12 mouse cellular contexts compared by ENCODE assay signal in genomic region chr15:86116421-86116820, GRCm38 (mm10). TPM values are rescaled to one million over a fixed set of nuclear protein-coding genes. Genes with fewer than 3 reads are reported as not detected.
A peak's percentile ranks its signal among the peaks of the same experiment; 100 is the strongest.
DNase-seq lines count a peak whose midpoint lies in the region; ATAC-seq lines count a peak whose summit lies in the region.
"Had no signal": no experiment of that assay in that cellular context is flagged by ENCODE, and none has a peak within 500 bp of the region (broad histone marks: within the 10 kb centered on the region; RNA-seq: fewer than 3 reads in every experiment).

No protein-coding gene starts in this region.

- H3K9ac ChIP-seq in hindbrain, embryonic 13.5 days: no peak overlapping the region
- no peak overlapping the region for H3K9ac ChIP-seq in midbrain, embryonic 14.5 days (replicated peaks; ENCODE audit: low read length)
- no peak overlapping the region for H3K9ac ChIP-seq in midbrain, embryonic 11.5 days (ENCODE audit: low read length)
- H3K9ac ChIP-seq in heart, embryonic 14.5 days (ENCODE audit: low read length): peak overlapping the region; percentile 42
- H3K9ac ChIP-seq: embryonic facial prominence, embryonic 12.5 days had no signal

- H3K4me2 ChIP-seq in hindbrain, embryonic 13.5 days: no peak overlapping the region
- H3K4me2 ChIP-seq in midbrain, embryonic 14.5 days (ENCODE audit: low read length): no peak overlapping the region
- no peak overlapping the region for H3K4me2 ChIP-seq in midbrain, embryonic 11.5 days
- H3K4me2 ChIP-seq in heart, embryonic 14.5 days (ENCODE audit: low read length): no peak overlapping the region
- H3K4me2 ChIP-seq: embryonic facial prominence, embryonic 12.5 days had no signal

- no peak for ATAC-seq in hindbrain, embryonic 13.5 days (ENCODE audit: low FRiP score)
- ATAC-seq in midbrain, embryonic 14.5 days (ENCODE audit: low FRiP score, low TSS enrichment): no peak
- ATAC-seq in midbrain, embryonic 11.5 days (ENCODE audit: low FRiP score): no peak
- no peak for ATAC-seq in heart, embryonic 14.5 days (ENCODE audit: insufficient number of reproducible peaks, insufficient read depth, low FRiP score, low read depth)
- ATAC-seq in monocyte, adult 5-6 weeks (replicated peaks; ENCODE audit: insufficient number of reproducible peaks, low FRiP score, low TSS enrichment, poor library complexity, severe bottlenecking): no peak

- H3K27ac ChIP-seq in hindbrain, embryonic 10.5 days: peak overlapping the region; percentile 25; the same call in 1 of the 2 replicates
- no peak overlapping the region for H3K27ac ChIP-seq in hindbrain, embryonic 13.5 days
- H3K27ac ChIP-seq in midbrain, embryonic 14.5 days (replicated peaks; ENCODE audit: low read depth, low read length): 0 out of 2 replicates have a peak overlapping the region, but pooled peaks have one; percentile 20
- no peak overlapping the region for H3K27ac ChIP-seq in midbrain, embryonic 11.5 days (ENCODE audit: low read depth, low read length)
- peak overlapping the region; percentile 23 to 44; a peak in 2 of 4 replicates for H3K27ac ChIP-seq in heart, embryonic 14.5 days (replicated peaks in 1 of 2; ENCODE audit: control insufficient read depth in 1 of 2, insufficient read depth in 1 of 2, low read depth in 2 of 2, low read length in 2 of 2)
- H3K27ac ChIP-seq in embryonic facial prominence, embryonic 10.5 days (replicated peaks): no peak overlapping the region
- H3K27ac ChIP-seq: embryonic facial prominence, embryonic 12.5 days had no signal

- no peaks in the 10 kb centered on the region for H3K27me3 ChIP-seq in hindbrain, embryonic 10.5 days (ENCODE audit: insufficient read depth, poor library complexity, severe bottlenecking)
- H3K27me3 ChIP-seq in hindbrain, embryonic 13.5 days: no peaks in the 10 kb centered on the region
- no peaks in the 10 kb centered on the region for H3K27me3 ChIP-seq in midbrain, embryonic 14.5 days (ENCODE audit: control insufficient read depth, insufficient read depth, low read length)
- H3K27me3 ChIP-seq in midbrain, embryonic 11.5 days (ENCODE audit: control insufficient read depth, insufficient read depth, low read length): no peaks in the 10 kb centered on the region
- H3K27me3 ChIP-seq in heart, embryonic 14.5 days (ENCODE audit: control insufficient read depth, insufficient read depth, low read length): no peaks in the 10 kb centered on the region
- no peaks in the 10 kb centered on the region for H3K27me3 ChIP-seq in embryonic facial prominence, embryonic 10.5 days (replicated peaks; ENCODE audit: low read depth, poor library complexity, severe bottlenecking)
- H3K27me3 ChIP-seq: embryonic facial prominence, embryonic 12.5 days had no signal

- DNase-seq in hindbrain, embryonic 10.5 days (ENCODE audit: low spot score): no peak
- DNase-seq in midbrain, embryonic 14.5 days: no peak
- DNase-seq in midbrain, embryonic 11.5 days (ENCODE audit: low spot score, missing footprints): no peak
- DNase-seq in right cerebral cortex, postnatal 25 days: no peak
- no peak for DNase-seq in embryonic facial prominence, embryonic 10.5 days (ENCODE audit: low spot score)
- DNase-seq: cerebellum, adult 11 months; lung, postnatal 10 days; right cerebral cortex, adult 18-20 months had no signal

- no peak overlapping the region for H3K4me3 ChIP-seq in hindbrain, embryonic 10.5 days
- no peak overlapping the region for H3K4me3 ChIP-seq in hindbrain, embryonic 13.5 days
- H3K4me3 ChIP-seq in midbrain, embryonic 14.5 days (replicated peaks; ENCODE audit: low read depth, low read length): no peak overlapping the region
- no peak overlapping the region for H3K4me3 ChIP-seq in midbrain, embryonic 11.5 days (ENCODE audit: low read depth, low read length)
- no peak overlapping the region for H3K4me3 ChIP-seq in heart, embryonic 14.5 days (ENCODE audit: control insufficient read depth in 1 of 2, insufficient read depth in 1 of 2, low read depth in 1 of 2, low read length in 2 of 2)
- no peak overlapping the region for H3K4me3 ChIP-seq in embryonic facial prominence, embryonic 10.5 days
- H3K4me3 ChIP-seq: embryonic facial prominence, embryonic 12.5 days had no signal

- 73% methylated on average over 5 of the region's 5 CpGs for WGBS in hindbrain, embryonic 10.5 days
- 71% methylated on average over 5 of the region's 5 CpGs for WGBS in hindbrain, embryonic 13.5 days
- WGBS in midbrain, embryonic 14.5 days: 78% methylated on average over 5 of the region's 5 CpGs
- 76% methylated on average over 5 of the region's 5 CpGs for WGBS in midbrain, embryonic 11.5 days
- WGBS in heart, embryonic 14.5 days: 19% methylated on average over 5 of the region's 5 CpGs
- WGBS in embryonic facial prominence, embryonic 10.5 days: 66% methylated on average over 5 of the region's 5 CpGs

- H3K4me1 ChIP-seq in hindbrain, embryonic 10.5 days (replicated peaks): peaks cover 57% of the 10 kb centered on the region
- H3K4me1 ChIP-seq in hindbrain, embryonic 13.5 days (replicated peaks): peaks cover 48% of the 10 kb centered on the region
- peaks cover 14% of the 10 kb centered on the region for H3K4me1 ChIP-seq in midbrain, embryonic 14.5 days (ENCODE audit: control insufficient read depth, insufficient read depth, low read length)
- H3K4me1 ChIP-seq in midbrain, embryonic 11.5 days (ENCODE audit: control insufficient read depth, insufficient read depth, low read length): peaks cover 19% of the 10 kb centered on the region
- H3K4me1 ChIP-seq in heart, embryonic 14.5 days (ENCODE audit: control insufficient read depth in 2 of 2, insufficient read depth in 2 of 2, low read length in 2 of 2): peaks cover 35 to 53% of the 10 kb centered on the region in 2 experiments
- peaks cover 45% of the 10 kb centered on the region for H3K4me1 ChIP-seq in embryonic facial prominence, embryonic 10.5 days

- peaks cover 30% of the 10 kb centered on the region for H3K36me3 ChIP-seq in hindbrain, embryonic 10.5 days
- peaks cover 33% of the 10 kb centered on the region for H3K36me3 ChIP-seq in hindbrain, embryonic 13.5 days
- H3K36me3 ChIP-seq in midbrain, embryonic 14.5 days (ENCODE audit: control insufficient read depth, insufficient read depth, low read length): peaks cover 30% of the 10 kb centered on the region
- H3K36me3 ChIP-seq in midbrain, embryonic 11.5 days (ENCODE audit: control insufficient read depth, insufficient read depth, low read length): no peaks in the 10 kb centered on the region
- H3K36me3 ChIP-seq in heart, embryonic 14.5 days (ENCODE audit: control insufficient read depth, insufficient read depth, low read length): peaks cover 33% of the 10 kb centered on the region
- peaks cover 30% of the 10 kb centered on the region for H3K36me3 ChIP-seq in embryonic facial prominence, embryonic 10.5 days (replicated peaks)

- no peaks in the 10 kb centered on the region for H3K9me3 ChIP-seq in hindbrain, embryonic 10.5 days
- no peaks in the 10 kb centered on the region for H3K9me3 ChIP-seq in hindbrain, embryonic 13.5 days
- H3K9me3 ChIP-seq in midbrain, embryonic 14.5 days (ENCODE audit: control insufficient read depth, low read length): no peaks in the 10 kb centered on the region
- no peaks in the 10 kb centered on the region for H3K9me3 ChIP-seq in midbrain, embryonic 11.5 days (ENCODE audit: control insufficient read depth, low read length)
- H3K9me3 ChIP-seq in heart, embryonic 14.5 days (ENCODE audit: control insufficient read depth, low read length): no peaks in the 10 kb centered on the region
- H3K9me3 ChIP-seq in embryonic facial prominence, embryonic 10.5 days: no peaks in the 10 kb centered on the region
- H3K9me3 ChIP-seq: embryonic facial prominence, embryonic 12.5 days had no signal

RNA-seq across cellular contexts. Expression of gene Gramd4, which starts 58.9 kb away (rescaled TPM):
- polyA plus RNA-seq in hindbrain, embryonic 10.5 days (2016; fragmentation: Nextera tagmentation; extraction: Ambion mirVana): 16.6 and 18.0 TPM in 2 replicates
- 33.9 and 36.4 TPM in 2 replicates for polyA plus RNA-seq in hindbrain, embryonic 13.5 days (2015; fragmentation: Nextera tagmentation; extraction: Ambion mirVana)
- polyA plus RNA-seq in midbrain, embryonic 14.5 days (2014; fragmentation: Nextera tagmentation; extraction: Ambion mirVana): 29.5 and 31.0 TPM in 2 replicates
- polyA plus RNA-seq in midbrain, embryonic 11.5 days (2014; fragmentation: Nextera tagmentation; extraction: Ambion mirVana): 7.8 and 8.9 TPM in 2 replicates
- polyA plus RNA-seq in heart, embryonic 14.5 days (2014; fragmentation: Nextera tagmentation; extraction: Ambion mirVana): 9.7 and 10.9 TPM in 2 replicates
- polyA plus RNA-seq in embryonic facial prominence, embryonic 10.5 days (2016; fragmentation: Nextera tagmentation; extraction: Ambion mirVana): 13.7 and 13.8 TPM in 2 replicates
- total RNA-seq in monocyte, adult 5-6 weeks (2017): 112 to 191 TPM (median 137 TPM) in 3 replicates

Comparison
In these comparisons a context has a peak if more than half of its experiments do, and no peak if none do; other contexts are left out.
1. H3K27ac ChIP-seq: peak in hindbrain, embryonic 10.5 days (single experiment), midbrain, embryonic 14.5 days (single experiment) and heart, embryonic 14.5 days (2 of 2); none in hindbrain, embryonic 13.5 days (single experiment), midbrain, embryonic 11.5 days (single experiment) and embryonic facial prominence, embryonic 10.5 days (single experiment).